Mouse (Mus musculus) bone marrow macrophage, adult 2 months (primary cell): ENCODE data around the gene Krt19. TPM values are rescaled to one million over a fixed set of nuclear protein-coding genes. Genes with fewer than 3 reads are reported as not detected.

Source experiments
- H3K27ac ChIP-seq: 2 replicates; pipeline ENCODE4 v1.5.1; 2012; ENCODE audit warnings: low read depth, low read length; ENCODE audit not compliant: insufficient read depth
- H3K4me1 ChIP-seq: 2 replicates; pipeline ENCODE4 v1.6.1; 2012; ENCODE audit warnings: low read length; ENCODE audit not compliant: control insufficient read depth, insufficient read depth
- H3K4me3 ChIP-seq: 2 replicates; pipeline ENCODE4 v1.5.1; 2012; ENCODE audit warnings: mild to moderate bottlenecking, low read length, moderate library complexity; ENCODE audit not compliant: insufficient read depth
- CTCF ChIP-seq: IDR thresholded peaks from 2 replicates; pipeline ENCODE4 v1.5.1; 2012; ENCODE audit warnings: low read depth, mild to moderate bottlenecking, low read length, moderate library complexity
- POLR2A ChIP-seq: IDR thresholded peaks from 2 replicates; pipeline ENCODE4 v1.6.1; 2012; ENCODE audit warnings: mild to moderate bottlenecking, low read depth, low read length, borderline replicate concordance
- polyA plus RNA-seq: library from polyadenylated mRNA; stranded (reverse); fragments of >200 nt; gene quantifications from 2 replicates; pipeline ENCODE4 v1.2.4, GENCODE M21; 2012; ENCODE audit not compliant: missing spikeins, insufficient read depth, insufficient read length

Gene Krt19
- polyA plus RNA-seq, 1 experiment: not detected

GRCm38 (mm10) chr11:100168071-100168470 lies 19.6 kb upstream of the Krt19 start:
- H3K27ac ChIP-seq: no peak overlapping the region
- TF ChIP-seq POLR2A: no peak
- no peak for TF ChIP-seq CTCF
- H3K4me1 ChIP-seq: no peaks in the 10 kb centered on the region
- H3K4me3 ChIP-seq: no peak overlapping the region

- TF ChIP-seq POLR2A (no peak), CTCF (no peak)
- no peak overlapping the region for H3K4me3 ChIP-seq
- no peak overlapping the region for H3K27ac ChIP-seq
- H3K4me1 ChIP-seq: no peaks in the 10 kb centered on the region
Measured at GRCm38 (mm10) chr11:100164392-100164791, 15.9 kb upstream of the Krt19 start.

- Histone ChIP-seq H3K4me1 (no peaks in the 10 kb centered on the region), H3K4me3 (no peak overlapping the region), H3K27ac (no peak overlapping the region)
- TF ChIP-seq CTCF (no peak), POLR2A (no peak)
Measured at GRCm38 (mm10) chr11:100157908-100158477, 9.5 kb upstream of the Krt19 start.

- no peaks in the 10 kb centered on the region for H3K4me1 ChIP-seq
- no peak overlapping the region for H3K27ac ChIP-seq
- no peak overlapping the region for H3K4me3 ChIP-seq
- TF ChIP-seq POLR2A: no peak
Measured at GRCm38 (mm10) chr11:100157331-100157730, 8.9 kb upstream of the Krt19 start.

GRCm38 (mm10) chr11:100155497-100156255 lies 7.2 kb upstream of the Krt19 start:
- H3K27ac ChIP-seq: no peak overlapping the region
- H3K4me1 ChIP-seq: no peaks in the 10 kb centered on the region
- TF ChIP-seq POLR2A (no peak), CTCF (no peak)
- H3K4me3 ChIP-seq: no peak overlapping the region

GRCm38 (mm10) chr11:100147566-100148353 lies 705 bp downstream of the Krt19 start:
- Histone ChIP-seq H3K4me3 (no peak overlapping the region), H3K27ac (no peak overlapping the region), H3K4me1 (no peaks in the 10 kb centered on the region)
- TF ChIP-seq CTCF: no peak
- TF ChIP-seq POLR2A: no peak

GRCm38 (mm10) chr11:100145858-100146560 lies 2.5 kb downstream of the Krt19 start:
- no peak overlapping the region for H3K4me3 ChIP-seq
- TF ChIP-seq CTCF (no peak), POLR2A (no peak)

GRCm38 (mm10) chr11:100145104-100145503 lies 3.4 kb downstream of the Krt19 start:
- Histone ChIP-seq H3K4me1 (no peaks in the 10 kb centered on the region), H3K27ac (no peak overlapping the region), H3K4me3 (no peak overlapping the region)
- TF ChIP-seq POLR2A: no peak
- no peak for TF ChIP-seq CTCF

More at GRCm38 (mm10) chr11:100145858-100146560, 2.5 kb downstream of the Krt19 start:
- no peaks in the 10 kb centered on the region for H3K4me1 ChIP-seq
- H3K27ac ChIP-seq: no peak overlapping the region

GRCm38 (mm10) chr11:100140966-100141365 lies 7.5 kb downstream of the Krt19 start:
- Histone ChIP-seq H3K27ac (no peak overlapping the region), H3K4me1 (no peaks in the 10 kb centered on the region), H3K4me3 (no peak overlapping the region)
- TF ChIP-seq POLR2A: no peak
- no peak for TF ChIP-seq CTCF

- no peak overlapping the region for H3K4me3 ChIP-seq
- TF ChIP-seq CTCF: no peak
- no peak for TF ChIP-seq POLR2A
- H3K27ac ChIP-seq: no peak overlapping the region
- H3K4me1 ChIP-seq: no peaks in the 10 kb centered on the region
Measured at GRCm38 (mm10) chr11:100139391-100139790, 9.1 kb downstream of the Krt19 start.
